Mouse (Mus musculus) spleen, adult 18-20 months (tissue): ENCODE data around the gene Gm49630.
"Not testable (repeated sequence)": the region's sequence is repeated elsewhere in the genome, so short reads cannot be mapped to it uniquely, and the experiment has no call there.

Experiments used
- DNase-seq, 2 experiments: peaks; one replicate each; pipeline ENCODE4 v3.0.0; 2022; ENCODE audit warnings: mixed read lengths in 2 of 2

Gm49630 gene

GRCm38 (mm10) chr17:7366676-7367374 is 5.0 kb downstream of the Gm49630 start:
- not testable (repeated sequence) for DNase-seq

DNA sequence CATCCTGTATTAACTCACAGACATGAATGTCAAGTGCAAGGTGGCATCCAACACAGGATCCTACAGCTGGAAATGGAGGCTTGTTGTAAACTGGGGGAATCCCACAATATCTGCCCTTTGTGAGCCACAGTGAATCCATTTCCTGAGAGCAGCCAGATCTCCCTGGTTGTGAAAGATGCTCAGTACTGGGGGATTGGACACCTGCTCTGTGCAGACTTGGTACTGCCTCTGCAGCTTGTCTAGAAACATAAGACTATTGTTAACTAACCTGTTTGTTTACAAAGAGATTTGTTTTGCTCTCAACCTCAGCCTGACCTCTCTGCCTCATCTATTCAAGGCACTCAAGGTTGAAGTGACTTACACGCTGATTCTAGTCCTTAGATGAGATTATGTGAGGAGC is 5.5 kb downstream of the Gm49630 start:
- DNase-seq = not testable (repeated sequence)

DNA sequence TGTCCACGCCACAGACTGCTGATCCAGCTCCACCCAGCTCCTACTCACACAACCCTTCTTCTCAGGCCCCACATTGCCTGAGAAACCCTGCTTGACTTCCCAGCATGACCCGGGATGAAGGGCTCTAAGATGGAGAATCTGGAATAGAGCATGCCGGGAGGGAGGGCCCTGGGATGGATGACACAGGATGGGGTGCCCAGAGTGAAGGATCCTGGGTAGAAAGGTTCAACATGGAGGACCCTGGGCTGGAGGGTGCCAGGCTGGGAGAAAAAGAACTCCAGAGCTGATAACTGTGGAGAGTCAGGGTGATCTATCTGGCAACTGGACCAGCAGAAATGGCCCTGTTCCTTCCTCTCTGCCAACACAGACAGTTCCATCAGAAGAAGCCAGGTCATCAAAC is 6.2 kb downstream of the Gm49630 start:
- not testable (repeated sequence) for DNase-seq

DNA sequence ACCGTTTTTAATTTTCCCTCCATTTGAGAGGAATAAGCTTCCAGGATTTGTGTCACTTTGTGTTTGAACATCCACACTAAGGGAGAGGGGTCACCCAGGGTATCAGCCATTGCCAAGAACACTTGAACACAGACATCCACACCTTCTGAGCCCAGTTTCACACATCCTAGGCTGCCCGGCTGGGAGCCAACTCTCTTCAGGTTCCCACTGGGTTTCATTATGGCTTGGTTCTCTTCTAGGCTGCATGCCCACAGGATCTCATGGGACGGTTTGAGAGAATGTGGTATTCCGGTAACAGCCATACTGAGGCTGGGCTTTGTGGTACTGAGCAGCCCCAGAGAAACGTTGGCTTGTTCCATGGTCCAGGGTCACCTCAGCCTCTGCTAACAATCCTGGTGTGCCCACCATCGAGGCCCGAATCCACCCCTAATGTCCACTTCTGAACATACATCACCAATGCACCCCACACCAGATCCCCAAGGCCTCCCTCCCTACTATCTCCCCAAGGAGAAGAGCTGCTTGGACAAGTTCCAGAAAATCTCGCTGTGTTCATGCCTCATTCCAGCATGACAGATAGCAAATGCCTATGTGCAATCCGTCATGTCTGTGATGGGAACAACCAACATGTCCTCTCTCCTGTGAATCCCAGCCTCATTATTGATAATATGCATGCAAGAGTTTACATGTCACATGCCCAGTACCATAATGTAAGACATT is 10.9 kb downstream of the Gm49630 start:
- DNase-seq = not testable (repeated sequence)

- not testable (repeated sequence) for DNase-seq
Observed at GRCm38 (mm10) chr17:7359806-7360205, 12.0 kb downstream of the Gm49630 start.

DNA sequence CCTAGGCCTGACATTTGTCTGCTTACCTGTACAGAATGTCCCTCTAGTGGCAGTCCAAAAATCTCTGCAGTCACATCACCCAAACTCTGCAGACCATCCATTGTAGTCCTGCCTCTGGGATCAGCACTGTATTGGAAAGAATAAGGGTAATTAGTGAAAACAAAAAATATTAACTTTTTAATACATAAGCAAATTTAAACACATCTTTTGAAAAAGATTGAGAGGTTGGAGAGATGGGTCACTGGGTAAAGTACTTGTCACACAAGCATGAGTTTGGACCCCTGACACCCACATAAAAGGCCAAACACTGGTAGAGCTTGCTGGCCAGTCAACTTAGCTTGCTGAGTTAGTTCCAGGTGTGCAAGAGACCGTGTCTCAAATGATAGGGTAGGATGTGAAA is 19.2 kb downstream of the Gm49630 start, which contains the start of gene Ttll2:
Gene Ttll2 (minus strand): TSS at position 101 of the 400 bp plus-strand sequence.
- DNase-seq = not testable (repeated sequence)

DNA sequence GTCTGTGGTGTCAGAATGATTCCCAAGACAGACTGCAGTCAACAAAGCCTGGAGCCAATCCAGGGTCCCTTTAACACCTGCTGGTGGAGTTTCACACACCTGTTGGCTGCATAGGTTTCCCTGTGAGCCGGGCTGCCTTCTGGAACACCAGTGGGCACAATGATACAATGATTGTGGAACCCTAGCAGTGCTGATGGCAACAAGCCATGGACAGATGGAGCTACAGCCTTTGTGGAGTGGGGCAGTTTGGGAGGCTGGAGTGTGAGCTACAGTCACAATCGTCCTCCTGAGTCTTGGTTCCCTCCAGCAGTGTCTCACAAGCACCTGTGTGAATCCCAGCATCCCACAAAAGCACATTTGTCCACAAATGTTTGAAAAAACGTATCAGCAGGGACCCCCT is 23.0 kb downstream of the Gm49630 start:
- DNase-seq = not testable (repeated sequence)

DNA sequence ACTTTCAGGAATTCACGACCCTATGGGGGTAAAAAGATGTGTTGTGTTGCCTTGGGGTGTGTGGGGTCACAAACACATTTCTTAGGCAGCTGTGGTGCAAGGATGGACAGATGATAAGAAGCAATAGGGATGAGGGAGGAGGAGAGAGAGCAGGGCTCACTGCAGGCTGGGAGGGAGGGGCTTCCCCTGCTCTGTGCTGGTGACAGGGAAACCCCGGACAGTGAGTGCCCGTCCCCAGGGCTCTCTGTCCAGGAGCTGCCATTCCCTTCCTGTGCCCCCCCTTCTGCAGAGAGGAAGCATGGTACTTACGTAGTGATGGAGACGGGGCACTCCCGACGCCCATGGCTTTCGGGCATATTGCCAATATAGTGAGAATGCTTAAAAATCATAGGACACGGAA is 34.4 kb downstream of the Gm49630 start:
- not testable (repeated sequence) for DNase-seq

GRCm38 (mm10) chr17:7332745-7333144 is 39.0 kb downstream of the Gm49630 start:
- DNase-seq = not testable (repeated sequence)

DNA sequence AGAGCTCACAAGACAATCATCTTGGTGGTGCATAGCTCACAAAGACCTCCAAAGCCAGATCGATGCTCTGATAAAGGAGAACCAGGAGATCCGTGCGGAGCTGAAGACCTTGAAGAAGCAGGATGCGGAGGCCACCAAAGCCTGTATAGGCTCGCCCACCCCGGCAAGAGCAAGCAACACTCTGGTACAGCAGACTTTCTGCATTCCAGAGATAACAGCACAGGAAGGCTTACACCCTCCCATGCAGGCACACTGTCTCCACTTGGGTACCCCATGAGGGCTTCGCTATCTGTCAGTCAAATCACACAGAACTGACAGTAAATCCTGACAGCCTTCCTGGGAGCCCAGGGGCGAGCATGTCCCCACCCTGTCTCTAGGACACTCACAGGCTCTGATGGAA is 45.4 kb downstream of the Gm49630 start:
- DNase-seq = not testable (repeated sequence)

DNA sequence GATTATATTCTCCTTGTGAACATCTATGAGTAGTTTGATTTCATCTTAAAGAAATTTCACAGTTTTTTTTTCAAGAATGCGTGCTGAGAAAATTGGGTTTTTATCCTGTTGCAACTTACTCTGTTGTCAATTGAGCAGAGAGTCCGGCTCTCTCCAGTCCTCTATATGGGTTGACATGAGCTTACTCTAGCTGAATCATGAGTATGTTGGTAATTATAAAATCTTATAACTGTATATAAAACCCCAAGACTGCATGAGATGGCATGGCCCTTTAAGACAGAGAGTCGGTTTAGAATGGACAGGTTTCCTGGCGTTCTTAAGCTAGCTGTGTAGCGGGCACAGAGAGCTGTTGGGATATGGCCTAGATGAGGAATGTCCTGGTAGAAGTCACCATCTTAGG is 47.4 kb downstream of the Gm49630 start, which contains the start of gene Tcp10a:
Gene Tcp10a (plus strand): TSS at position 301 of the 400 bp plus-strand sequence.
- DNase-seq = not testable (repeated sequence)

DNA sequence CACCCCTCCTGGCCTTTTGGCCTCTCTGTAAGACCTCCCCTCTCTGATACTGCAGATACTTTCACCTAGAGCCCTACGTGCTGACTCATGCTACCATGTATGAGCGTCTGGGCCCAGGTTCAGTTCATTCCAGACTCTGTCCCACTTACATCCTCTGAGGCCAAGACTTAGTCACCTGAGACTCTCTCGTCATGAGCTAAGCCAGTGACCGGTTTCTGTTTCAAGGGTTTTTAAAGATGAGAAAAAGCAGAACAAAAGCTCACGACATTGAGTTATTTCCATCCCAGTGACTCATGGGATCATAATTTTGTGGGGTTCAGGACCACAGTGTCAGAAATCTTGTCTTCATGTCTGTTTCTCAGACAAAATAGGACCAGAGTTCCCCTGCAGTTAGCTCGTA is 52.0 kb downstream of the Gm49630 start:
- not testable (repeated sequence) for DNase-seq

DNA sequence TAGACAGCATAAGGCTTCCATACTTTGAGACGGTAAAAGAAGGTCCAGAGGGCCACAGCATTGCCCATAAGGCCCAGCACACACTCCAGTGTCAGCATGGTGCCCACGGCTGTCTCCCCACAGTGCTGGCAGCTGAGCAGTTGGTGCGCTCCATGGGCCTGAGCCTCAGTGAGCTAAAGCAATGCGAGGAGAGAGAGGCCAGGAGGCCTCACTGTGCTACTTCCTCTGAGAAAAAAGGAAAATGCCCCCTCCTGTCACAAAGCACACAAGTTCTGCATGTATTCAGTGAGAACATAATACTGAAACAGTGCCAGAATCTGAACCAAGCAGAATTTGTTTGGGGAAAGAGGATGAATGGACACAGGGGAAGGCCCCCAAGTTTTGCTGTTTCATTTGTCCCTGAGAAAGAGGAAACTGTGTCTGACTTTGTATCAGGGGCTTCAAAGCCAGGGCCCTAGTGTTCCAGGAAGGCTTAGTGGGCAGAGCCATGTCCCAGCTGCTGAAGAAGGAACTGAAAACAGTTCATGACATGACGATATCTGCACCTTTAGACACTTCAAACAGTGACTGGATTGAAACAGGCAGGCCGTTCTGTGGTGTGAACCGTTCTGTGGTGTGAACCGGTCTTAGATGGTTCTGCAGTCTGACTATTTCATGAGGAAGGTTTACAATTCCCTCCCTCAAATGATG is 55.9 kb downstream of the Gm49630 start:
- DNase-seq = not testable (repeated sequence)

GRCm38 (mm10) chr17:7306278-7307196 is 65.2 kb downstream of the Gm49630 start:
- DNase-seq = peak in 1 of 2 experiments; percentile 10
